Mouse (Mus musculus): ENCODE results near the gene Lrp2. TPM values are rescaled to one million over a fixed set of nuclear protein-coding genes. Genes with fewer than 3 reads are reported as not detected.

The Lrp2 gene
- total RNA-seq, 2 experiments from 2014 or later: 0.09 TPM; not detected in 1

- no peak for DNase-seq (ENCODE audit: low spot score in 2 of 2)
- intact Hi-C loops (cut with DNase I): loop anchor here (5.0 to 10.0 kb wide), 2 partner anchors 322 to 645 kb away; no protein-coding TSS in a partner anchor
Observed at GRCm38 (mm10) chr2:69427141-69427540, 158.7 kb downstream of the Lrp2 start.

GRCm38 (mm10) chr2:69426081-69426480 is 159.8 kb downstream of the Lrp2 start:
- intact Hi-C loops (cut with DNase I): loop anchor here (5.0 to 10.0 kb wide), 2 partner anchors 321 to 644 kb away; no protein-coding TSS in a partner anchor
- DNase-seq (ENCODE audit: low spot score in 2 of 2): no peak

- intact Hi-C loops (cut with DNase I): loop anchor here (5.0 to 10.0 kb wide), 2 partner anchors 320 to 643 kb away; no protein-coding TSS in a partner anchor
- DNase-seq (ENCODE audit: low spot score in 2 of 2): no peak
Observed at GRCm38 (mm10) chr2:69424829-69425228, 161.0 kb downstream of the Lrp2 start.

GRCm38 (mm10) chr2:69418294-69418881 is 167.5 kb downstream of the Lrp2 start:
- no peak for DNase-seq (ENCODE audit: low spot score in 2 of 2)
- intact Hi-C loops (cut with DNase I): no loop called here

GRCm38 (mm10) chr2:69415070-69415469 is 170.8 kb downstream of the Lrp2 start:
- intact Hi-C loops (cut with DNase I): no loop called here
- DNase-seq (ENCODE audit: low spot score in 2 of 2): no peak

- intact Hi-C loops (cut with DNase I): no loop called here
- no peak for DNase-seq (ENCODE audit: low spot score in 2 of 2)
Observed at GRCm38 (mm10) chr2:69414539-69414938, 171.3 kb downstream of the Lrp2 start.

GRCm38 (mm10) chr2:69405692-69406091 is 180.2 kb downstream of the Lrp2 start:
- intact Hi-C loops (cut with DNase I): no loop called here
- no peak for DNase-seq (ENCODE audit: low spot score in 2 of 2)

GRCm38 (mm10) chr2:69402309-69402708 is 183.6 kb downstream of the Lrp2 start:
- DNase-seq (ENCODE audit: low spot score in 2 of 2): no peak
- intact Hi-C loops (cut with DNase I): no loop called here

GRCm38 (mm10) chr2:69401891-69402290 is 184.0 kb downstream of the Lrp2 start:
- no peak for DNase-seq (ENCODE audit: low spot score in 2 of 2)
- intact Hi-C loops (cut with DNase I): no loop called here

- intact Hi-C loops (cut with DNase I): no loop called here
- no peak for DNase-seq (ENCODE audit: low spot score in 2 of 2)
Observed at GRCm38 (mm10) chr2:69400866-69401604, 184.8 kb downstream of the Lrp2 start.

- intact Hi-C loops (cut with DNase I): no loop called here
Observed at GRCm38 (mm10) chr2:69396760-69397435, 189.0 kb downstream of the Lrp2 start.

GRCm38 (mm10) chr2:69395597-69396248 is 190.1 kb downstream of the Lrp2 start:
- intact Hi-C loops (cut with DNase I): no loop called here

More at GRCm38 (mm10) chr2:69396760-69397435, 189.0 kb downstream of the Lrp2 start:
- no peak for DNase-seq (ENCODE audit: low spot score in 2 of 2)

GRCm38 (mm10) chr2:69393947-69394346 is 191.9 kb downstream of the Lrp2 start:
- DNase-seq (ENCODE audit: low spot score in 2 of 2): no peak
- intact Hi-C loops (cut with DNase I): no loop called here

More at GRCm38 (mm10) chr2:69395597-69396248, 190.1 kb downstream of the Lrp2 start:
- DNase-seq (ENCODE audit: low spot score in 2 of 2): no peak

GRCm38 (mm10) chr2:69386118-69386871 is 199.6 kb downstream of the Lrp2 start:
- intact Hi-C loops (cut with DNase I): no loop called here

GRCm38 (mm10) chr2:69382838-69383237 is 203.0 kb downstream of the Lrp2 start:
- intact Hi-C loops (cut with DNase I): no loop called here
- no peak for DNase-seq (ENCODE audit: low spot score in 2 of 2)

More at GRCm38 (mm10) chr2:69386118-69386871, 199.6 kb downstream of the Lrp2 start:
- no peak for DNase-seq (ENCODE audit: low spot score in 2 of 2)

- DNase-seq (ENCODE audit: low spot score in 2 of 2): no peak
- intact Hi-C loops (cut with DNase I): no loop called here
Observed at GRCm38 (mm10) chr2:69381740-69382139, 204.1 kb downstream of the Lrp2 start.

- intact Hi-C loops (cut with DNase I): no loop called here
- DNase-seq (ENCODE audit: low spot score in 2 of 2): peak in 1 of 2 experiments; percentile 9
Observed at GRCm38 (mm10) chr2:69380281-69380680, 205.6 kb downstream of the Lrp2 start, which contains the start of gene Dhrs9. Dhrs9 (plus strand) TSS chr2:69380445.

- DNase-seq (ENCODE audit: low spot score in 2 of 2): no peak
- intact Hi-C loops (cut with DNase I): no loop called here
Observed at GRCm38 (mm10) chr2:69379801-69380200, 206.1 kb downstream of the Lrp2 start.

GRCm38 (mm10) chr2:69376780-69377179 is 209.1 kb downstream of the Lrp2 start:
- intact Hi-C loops (cut with DNase I): no loop called here
- DNase-seq (ENCODE audit: low spot score in 2 of 2): no peak

All from left cerebral cortex, postnatal 36 days (tissue).